Mouse (Mus musculus) thymus, adult 2 months (tissue): Measurements from ENCODE around the gene Ino80d. TPM values are rescaled to one million over a fixed set of nuclear protein-coding genes. Genes with fewer than 3 reads are reported as not detected.

Experiments
- DNase-seq: peaks from one replicate; pipeline ENCODE4 v3.0.0; 2021
- H3K27ac ChIP-seq: fragments of 200-500 bp; 2 replicates; pipeline ENCODE4 v1.5.1; 2012; ENCODE audit warnings: low read length, control low read depth; ENCODE audit not compliant: control insufficient read depth, insufficient read depth
- H3K27me3 ChIP-seq: fragments of 200-500 bp; 2 replicates; pipeline ENCODE4 v1.6.1; 2012; ENCODE audit warnings: mild to moderate bottlenecking, low read length, moderate library complexity, mixed read lengths; ENCODE audit not compliant: control insufficient read depth, insufficient read depth
- H3K36me3 ChIP-seq: fragments of 200-500 bp; 2 replicates; pipeline ENCODE4 v1.6.1; 2012; ENCODE audit warnings: mild to moderate bottlenecking, low read length, moderate library complexity; ENCODE audit not compliant: control insufficient read depth, insufficient read depth
- H3K4me1 ChIP-seq: fragments of 200-500 bp; replicated peaks from 2 replicates; pipeline ENCODE4 v1.6.1; 2012; ENCODE audit warnings: low read length; ENCODE audit not compliant: control insufficient read depth, insufficient read depth
- H3K4me3 ChIP-seq: fragments of 200-500 bp; 2 replicates; pipeline ENCODE4 v1.5.1; 2012; ENCODE audit warnings: mild to moderate bottlenecking, low read length, control low read depth, moderate library complexity; ENCODE audit not compliant: control insufficient read depth, insufficient read depth
- CTCF ChIP-seq: fragments of 200-500 bp; IDR thresholded peaks from 2 replicates; pipeline ENCODE4 v1.5.1; 2012; ENCODE audit warnings: mild to moderate bottlenecking, control low read depth, low read length, moderate library complexity, borderline replicate concordance; ENCODE audit not compliant: control insufficient read depth, poor library complexity, insufficient read depth; ENCODE audit errors: extremely low read depth
- POLR2A ChIP-seq: fragments of 200-500 bp; IDR thresholded peaks from 2 replicates; pipeline ENCODE4 v1.6.1; 2012; ENCODE audit warnings: mild to moderate bottlenecking, low read length, control low read depth, moderate library complexity; ENCODE audit not compliant: control insufficient read depth, poor library complexity, insufficient read depth; ENCODE audit errors: extremely low read depth
- WGBS: fragments of 180-500 bp; shearing (Covaris S2); methylation state at CpG from one replicate; pipeline ENCODE4 v1.1.7; 2018; 5-methylcytosine and 5-hydroxymethylcytosine counted together
- polyA plus RNA-seq: library from polyadenylated mRNA; depleted of rRNA; stranded (reverse); fragments of >200 nt; gene quantifications from 2 replicates; pipeline ENCODE4 v1.2.3, GENCODE M21; 2012

Ino80d gene
- polyA plus RNA-seq, 1 experiment = 40.4 TPM

GRCm38 (mm10) chr1:62934100-62934513, 180.4 kb downstream of the Ino80d start:
- Histone ChIP-seq H3K27ac (no peak overlapping the region), H3K4me3 (no peak overlapping the region), H3K36me3 (no peaks in the 10 kb centered on the region), H3K4me1 (no peaks in the 10 kb centered on the region), H3K27me3 (no peaks in the 10 kb centered on the region)
- DNase-seq = no peak
- TF ChIP-seq CTCF (no peak), POLR2A (no peak)
- 79% methylated on average over 9 of the region's 9 CpGs for WGBS

GRCm38 (mm10) chr1:62933288-62934099, 181.0 kb downstream of the Ino80d start:
- H3K36me3 ChIP-seq = no peaks in the 10 kb centered on the region
- no peak for DNase-seq
- no peak overlapping the region for H3K27ac ChIP-seq
- H3K27me3 ChIP-seq = no peaks in the 10 kb centered on the region
- no peak overlapping the region for H3K4me3 ChIP-seq
- TF ChIP-seq CTCF (no peak), POLR2A (no peak)
- H3K4me1 ChIP-seq = no peaks in the 10 kb centered on the region
- WGBS = 77% methylated on average over 15 of the region's 15 CpGs

- Histone ChIP-seq H3K27me3 (no peaks in the 10 kb centered on the region), H3K36me3 (no peaks in the 10 kb centered on the region), H3K4me1 (no peaks in the 10 kb centered on the region), H3K27ac (no peak overlapping the region), H3K4me3 (no peak overlapping the region)
- TF ChIP-seq CTCF = peak; percentile 79; the same call in 1 of the 2 replicates
- no peak for TF ChIP-seq POLR2A
- DNase-seq = peak; percentile 63
- WGBS = 7% methylated on average over 8 of the region's 8 CpGs
Observed at GRCm38 (mm10) chr1:62929477-62929876, 185.0 kb downstream of the Ino80d start.

GRCm38 (mm10) chr1:62919219-62919618, 195.2 kb downstream of the Ino80d start:
- Histone ChIP-seq H3K27me3 (no peaks in the 10 kb centered on the region), H3K4me3 (no peak overlapping the region), H3K36me3 (no peaks in the 10 kb centered on the region), H3K27ac (no peak overlapping the region), H3K4me1 (no peaks in the 10 kb centered on the region)
- TF ChIP-seq POLR2A (no peak), CTCF (no peak)
- DNase-seq = no peak
- WGBS = 97% methylated on average over 6 of the region's 6 CpGs

- DNase-seq = no peak
- no peak for TF ChIP-seq POLR2A
- Histone ChIP-seq H3K27me3 (no peaks in the 10 kb centered on the region), H3K27ac (no peak overlapping the region), H3K4me1 (no peaks in the 10 kb centered on the region), H3K4me3 (no peak overlapping the region), H3K36me3 (no peaks in the 10 kb centered on the region)
- WGBS = 90% methylated on average over 9 of the region's 9 CpGs
Observed at GRCm38 (mm10) chr1:62916609-62917008, 197.9 kb downstream of the Ino80d start.

GRCm38 (mm10) chr1:62914495-62914894, 200.0 kb downstream of the Ino80d start:
- TF ChIP-seq POLR2A (no peak), CTCF (no peak)
- Histone ChIP-seq H3K27me3 (no peaks in the 10 kb centered on the region), H3K27ac (no peak overlapping the region), H3K36me3 (no peaks in the 10 kb centered on the region), H3K4me3 (no peak overlapping the region), H3K4me1 (no peaks in the 10 kb centered on the region)
- no peak for DNase-seq
- WGBS = 79% methylated on average over 6 of the region's 6 CpGs
